Mouse (Mus musculus): ENCODE data around the gene Crk.

GRCm38 (mm10) chr11:75735462-75736252 lies 56.6 kb downstream of the Crk start:
- no peak for TF ChIP-seq CTCF (IDR thresholded peaks at IDR 0.05; ENCODE audit: insufficient read depth, low read length)
- TF ChIP-seq POLR2A (IDR thresholded peaks at IDR 0.05; ENCODE audit: borderline replicate concordance, extremely low read depth, low read depth, low read length), result no peak

Data from lung, adult 2 months (tissue).